Mouse (Mus musculus): Measurements from ENCODE around the gene Ins1.

Ins1 gene

GRCm38 (mm10) chr19:52263997-52264396 is at the start of gene Ins1:
TSS of gene Ins1 (plus strand) at chr19:52264297.
- no peak for DNase-seq (ENCODE audit: low read depth, low spot score)

Measured in retina, adult 2 months (tissue).